Mouse (Mus musculus) heart, adult 9 months (tissue): Measurements from ENCODE around the gene Pigq.
A peak's percentile ranks its signal among the peaks of the same experiment; 100 is the strongest.

ENCODE experiments used
- DNase-seq, 2 experiments: peaks; one replicate each; pipeline ENCODE4 v3.0.0; 2022; ENCODE audit warnings: low spot score in 2 of 2

Pigq gene

GRCm38 (mm10) chr17:25944366-25945163, at the start of gene Pigq, which contains the start of gene Nhlrc4:
Gene Pigq, minus strand, starts transcription at chr17:25944936.
Gene Nhlrc4, minus strand, starts transcription at chr17:25944961.
- no peak for DNase-seq

- no peak for DNase-seq
These were observed 48.8 kb upstream of the Pigq start for GRCm38 (mm10) chr17:25993489-25993888.

- no peak for DNase-seq
These were observed 47.5 kb upstream of the Pigq start for GRCm38 (mm10) chr17:25992274-25992673.

- no peak for DNase-seq
These were observed 45.6 kb upstream of the Pigq start for GRCm38 (mm10) chr17:25990331-25990730.

DNA sequence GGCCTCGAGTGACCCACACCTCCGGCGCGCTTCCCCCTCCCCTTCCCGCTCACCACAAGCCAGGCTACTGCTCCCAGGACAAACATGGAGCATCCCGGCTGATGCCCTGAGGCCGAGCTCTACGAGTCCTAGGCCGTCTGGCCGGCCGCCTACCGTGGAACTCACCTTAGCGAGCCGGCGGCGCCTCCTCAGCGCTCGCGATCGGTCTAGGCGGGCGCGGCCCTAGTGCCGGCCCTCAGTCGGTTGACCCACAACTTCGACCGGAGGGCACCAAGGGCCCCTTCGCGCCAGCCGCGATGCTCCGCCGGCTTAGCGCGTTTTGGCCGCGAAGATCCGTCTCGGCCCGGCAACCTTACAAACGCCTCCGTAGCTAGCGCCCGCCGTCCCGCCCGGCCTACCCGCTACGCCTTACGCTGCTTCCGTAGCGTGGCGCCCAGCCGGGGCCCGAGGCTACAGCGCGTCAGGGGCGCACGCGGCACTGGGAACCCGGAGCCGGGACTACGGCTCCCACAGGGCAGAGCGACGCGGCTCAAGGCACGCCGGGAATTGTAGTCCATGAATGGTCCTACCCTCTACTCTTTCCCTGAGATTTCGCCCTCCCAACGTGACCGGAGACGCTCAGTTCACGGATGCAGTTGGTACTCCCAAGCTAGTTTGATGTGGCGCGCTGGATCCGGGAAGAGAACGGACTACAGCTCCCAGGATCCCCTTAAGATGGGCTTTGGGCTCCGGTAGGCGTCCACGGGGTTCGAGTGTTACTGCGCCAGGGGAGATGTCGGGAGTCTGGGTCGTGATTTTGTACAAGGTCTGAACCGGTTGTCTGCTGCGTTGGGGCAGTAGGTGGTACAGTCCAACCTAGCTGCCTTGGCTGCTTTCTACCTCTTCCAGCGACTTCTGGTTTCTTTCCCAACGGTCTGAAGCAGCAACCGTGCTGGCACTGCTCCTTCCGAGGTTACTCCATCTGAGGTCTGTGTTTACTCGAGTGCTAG, 40.9 kb upstream of the Pigq start, which contains the start of gene Capn15:
Capn15 (minus strand) TSS at position 491 of the 989 bp plus-strand sequence.
- peak; percentile 94 for DNase-seq

DNA sequence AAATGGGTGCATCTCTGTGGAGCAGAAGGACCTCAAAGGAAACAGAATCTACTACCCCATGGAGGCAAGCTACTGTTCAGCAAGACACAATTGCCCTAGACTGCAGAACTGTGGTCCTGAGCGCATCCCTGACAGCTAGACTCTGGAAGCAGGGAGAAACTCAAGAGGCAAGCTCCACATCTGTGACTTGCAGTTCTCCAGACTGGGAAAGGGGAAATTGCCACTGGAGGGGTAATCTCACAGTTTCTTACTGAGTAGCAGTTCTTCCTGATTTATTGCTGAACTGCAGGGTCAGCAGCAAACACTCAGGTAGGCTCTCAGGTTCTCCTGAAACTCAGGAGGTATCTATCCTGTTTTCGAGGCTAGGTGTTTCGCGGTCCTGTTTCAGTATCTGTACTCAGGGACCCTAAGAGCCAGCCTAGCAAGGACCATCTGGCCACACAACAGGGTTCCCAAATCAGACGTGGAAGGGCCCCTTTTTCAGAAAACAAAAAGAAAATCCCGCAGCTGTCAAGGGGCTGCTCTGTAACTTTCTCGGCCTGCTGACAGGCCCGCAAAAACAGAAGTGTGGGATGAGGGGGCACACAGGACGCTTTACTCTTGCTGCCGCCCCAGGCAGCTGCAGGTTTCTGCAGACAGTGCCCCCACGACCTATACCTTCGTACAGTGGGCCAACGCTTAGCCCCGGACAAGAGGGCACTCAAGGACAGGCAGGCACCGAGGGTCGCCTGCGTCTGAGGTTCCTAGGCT, 40.0 kb upstream of the Pigq start:
- DNase-seq = peak in 1 of 2 experiments; percentile 10

GRCm38 (mm10) chr17:25984066-25984465, 39.3 kb upstream of the Pigq start:
- no peak for DNase-seq

DNA sequence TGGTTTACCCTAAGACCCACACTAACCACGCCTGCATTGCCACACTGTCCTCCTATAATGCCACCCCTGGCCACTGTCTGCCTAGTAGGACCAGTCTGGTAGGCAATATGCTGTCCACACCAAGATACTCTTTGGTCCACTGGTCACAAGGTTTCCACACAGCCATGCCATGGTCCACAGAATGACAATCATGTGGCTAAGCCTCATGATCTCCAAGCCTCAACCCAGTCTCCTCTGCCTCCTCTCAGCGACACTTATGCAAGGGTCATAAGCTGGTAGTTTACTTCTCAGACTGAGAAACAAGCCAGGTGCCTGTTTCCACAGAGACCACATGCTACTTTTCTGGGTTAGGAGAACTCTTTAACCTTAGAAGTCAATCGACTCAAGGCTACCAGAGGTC, 38.2 kb upstream of the Pigq start:
- no peak for DNase-seq

DNA sequence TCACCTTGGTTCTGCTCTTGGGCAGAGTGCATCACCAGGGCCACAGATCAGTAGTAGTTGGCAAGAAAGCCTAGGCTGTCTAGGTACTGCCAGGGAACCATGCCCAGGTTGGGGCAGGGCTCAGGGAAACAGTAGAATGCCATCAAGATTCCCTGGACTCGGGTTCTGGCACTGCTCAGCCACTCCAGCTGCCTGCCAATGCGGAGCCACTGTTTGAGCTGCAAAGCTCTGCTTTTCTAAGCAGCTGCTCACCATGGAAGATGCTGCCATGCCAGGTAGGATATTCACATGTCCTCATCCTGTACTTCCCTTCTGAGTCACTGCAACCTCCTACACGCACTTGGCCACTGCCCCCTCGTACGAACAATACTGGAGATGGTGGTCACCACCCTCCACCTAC, 36.1 kb upstream of the Pigq start:
- peak; percentile 33 to 47 for DNase-seq

DNA sequence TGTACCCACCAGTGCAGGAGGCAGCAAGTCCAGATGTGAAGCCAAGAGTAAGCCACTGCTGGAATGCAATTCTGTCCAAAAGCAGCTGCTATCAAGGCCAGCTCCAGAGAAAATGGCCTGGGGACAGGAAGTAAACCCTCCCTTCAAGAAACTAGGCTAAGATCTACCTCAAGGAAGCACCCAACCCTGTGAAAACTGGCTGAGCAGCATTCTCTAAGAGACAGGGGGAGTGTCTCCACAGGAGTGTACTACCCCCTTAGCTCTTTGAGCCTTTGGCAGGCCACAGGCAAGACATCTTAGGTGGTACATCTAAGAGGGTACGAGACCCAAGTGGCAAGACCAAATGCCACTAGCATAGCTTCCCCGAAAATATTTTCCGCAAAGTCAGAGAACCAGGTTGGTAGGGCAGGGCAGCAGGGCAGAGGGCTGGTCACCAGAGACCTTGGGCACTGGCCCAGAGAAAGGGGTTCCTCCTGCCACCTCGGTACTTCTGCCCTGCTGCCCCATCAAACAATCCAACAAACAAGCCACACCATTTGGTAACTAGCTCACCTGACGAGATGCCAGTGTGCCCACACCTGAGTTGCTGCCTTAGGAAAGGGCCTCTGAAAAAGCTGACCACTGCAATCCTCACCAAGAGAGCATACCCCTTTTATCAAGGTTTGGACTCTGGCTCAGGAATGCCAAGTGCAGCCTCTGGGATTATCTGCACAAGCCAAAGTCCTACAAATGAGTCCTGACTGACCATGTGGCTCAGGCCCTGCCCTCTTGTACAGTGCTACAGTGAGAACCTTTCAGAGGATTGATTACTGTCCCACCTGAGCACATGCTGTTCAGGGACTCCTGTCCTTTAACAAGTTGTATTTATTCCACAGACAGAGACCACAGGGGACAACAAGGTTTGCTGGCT, 35.3 kb upstream of the Pigq start:
- no peak for DNase-seq

- no peak for DNase-seq
These were observed 26.4 kb upstream of the Pigq start for GRCm38 (mm10) chr17:25970954-25971707.

DNA sequence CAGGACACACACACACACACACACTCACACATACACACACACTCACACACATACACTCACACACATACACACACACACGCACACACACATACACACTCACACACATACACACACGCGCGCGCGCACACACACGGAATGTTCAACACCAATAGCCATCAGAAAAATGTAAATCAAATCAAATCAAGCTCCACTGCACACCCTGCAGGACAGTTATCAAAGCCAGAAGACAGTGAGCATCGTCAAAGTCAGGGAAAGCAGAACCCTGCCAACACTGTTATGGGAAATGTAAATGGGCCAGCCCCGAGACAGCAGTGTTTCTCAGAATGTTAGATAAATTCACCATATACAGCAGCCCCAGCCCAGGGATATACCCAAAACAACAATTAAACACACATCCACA, 25.7 kb upstream of the Pigq start:
- no peak for DNase-seq

- no peak for DNase-seq
These were observed 23.4 kb upstream of the Pigq start for GRCm38 (mm10) chr17:25968176-25968575.

- DNase-seq = no peak
These were observed 22.9 kb upstream of the Pigq start for GRCm38 (mm10) chr17:25967652-25968051.

DNA sequence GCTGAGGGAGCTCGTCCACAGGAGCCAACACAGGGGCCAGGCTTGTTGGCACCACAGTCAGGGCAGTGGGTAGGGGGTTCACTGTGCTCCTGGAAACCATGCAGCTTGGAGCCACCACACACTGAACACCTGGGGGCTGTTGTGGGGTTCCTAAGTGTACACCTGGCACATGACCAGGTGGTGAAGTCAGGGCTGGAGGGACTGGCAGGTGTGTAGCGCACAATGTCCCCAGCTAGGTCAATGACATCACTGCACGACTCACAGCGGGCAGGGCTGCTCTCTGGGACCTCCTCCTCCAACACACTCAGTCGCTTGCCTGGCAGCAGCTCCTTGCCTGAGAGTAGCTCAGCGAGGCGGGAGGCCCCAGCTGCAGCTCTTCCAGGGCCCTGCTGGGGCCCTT, 19.5 kb upstream of the Pigq start:
- no peak for DNase-seq

- DNase-seq = no peak
These were observed 17.7 kb upstream of the Pigq start for GRCm38 (mm10) chr17:25962413-25962905.

DNA sequence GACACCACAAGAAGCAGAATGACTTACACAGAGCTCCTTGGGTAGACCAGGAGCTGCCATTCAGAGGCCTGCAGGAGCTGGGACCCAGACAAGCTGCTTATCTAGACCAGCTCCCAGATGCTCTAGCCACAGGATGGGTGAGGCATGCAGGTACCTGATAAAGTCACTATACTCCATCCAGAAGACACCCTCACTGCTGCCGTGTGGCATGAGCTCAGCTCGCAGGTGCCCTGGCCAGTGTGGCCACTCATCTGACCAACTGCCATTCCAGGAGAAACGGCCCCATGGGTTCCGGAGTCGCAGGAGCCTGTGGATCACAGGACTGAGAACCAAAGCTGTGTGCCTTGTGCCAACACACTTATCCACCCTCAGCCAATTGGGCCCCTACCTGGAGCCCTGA, 16.8 kb upstream of the Pigq start:
- no peak for DNase-seq

GRCm38 (mm10) chr17:25959630-25960467, 15.1 kb upstream of the Pigq start:
- no peak for DNase-seq
